Mouse (Mus musculus) urinary bladder, postnatal 14 days (tissue): ENCODE results near the gene Pknox2.

ENCODE experiments used
- DNase-seq: peaks from one replicate; pipeline ENCODE4 v3.0.0; 2021; ENCODE audit warnings: low spot score

Pknox2 gene

GRCm38 (mm10) chr9:36990626-36991368 lies 156.4 kb downstream of the Pknox2 start:
- DNase-seq = no peak

GRCm38 (mm10) chr9:36989991-36990390 lies 157.2 kb downstream of the Pknox2 start:
- no peak for DNase-seq

- DNase-seq = no peak
Observed at GRCm38 (mm10) chr9:36985233-36985632, 162.0 kb downstream of the Pknox2 start.

GRCm38 (mm10) chr9:36976596-36977362 lies 170.4 kb downstream of the Pknox2 start:
- DNase-seq = no peak

- DNase-seq = peak; percentile 33
Observed at GRCm38 (mm10) chr9:36973486-36974227, 173.6 kb downstream of the Pknox2 start.

GRCm38 (mm10) chr9:36972089-36972488 lies 175.1 kb downstream of the Pknox2 start:
- DNase-seq = no peak

- DNase-seq = no peak
Observed at GRCm38 (mm10) chr9:36971066-36971465, 176.1 kb downstream of the Pknox2 start.

GRCm38 (mm10) chr9:36970651-36971050 lies 176.6 kb downstream of the Pknox2 start:
- DNase-seq = peak; percentile 88

GRCm38 (mm10) chr9:36969131-36969530 lies 178.1 kb downstream of the Pknox2 start:
- no peak for DNase-seq

GRCm38 (mm10) chr9:36968713-36969112 lies 178.5 kb downstream of the Pknox2 start:
- peak; percentile 54 for DNase-seq

GRCm38 (mm10) chr9:36968236-36968635 lies 179.0 kb downstream of the Pknox2 start:
- DNase-seq = no peak

GRCm38 (mm10) chr9:36965720-36966119 lies 181.5 kb downstream of the Pknox2 start:
- no peak for DNase-seq

- no peak for DNase-seq
Observed at GRCm38 (mm10) chr9:36964230-36964629, 183.0 kb downstream of the Pknox2 start.

- DNase-seq = no peak
Observed at GRCm38 (mm10) chr9:36963512-36963911, 183.7 kb downstream of the Pknox2 start.

GRCm38 (mm10) chr9:36961874-36962273 lies 185.3 kb downstream of the Pknox2 start:
- no peak for DNase-seq

- DNase-seq = no peak
Observed at GRCm38 (mm10) chr9:36961153-36961552, 186.1 kb downstream of the Pknox2 start.

- no peak for DNase-seq
Observed at GRCm38 (mm10) chr9:36951133-36951484, 196.1 kb downstream of the Pknox2 start.

- DNase-seq = no peak
Observed at GRCm38 (mm10) chr9:36950271-36951132, 196.7 kb downstream of the Pknox2 start.

- DNase-seq = no peak
Observed at GRCm38 (mm10) chr9:36948181-36948580, 199.0 kb downstream of the Pknox2 start.

GRCm38 (mm10) chr9:36947056-36947694 lies 200.0 kb downstream of the Pknox2 start:
- peak; percentile 26 for DNase-seq

GRCm38 (mm10) chr9:36944843-36945242 lies 202.4 kb downstream of the Pknox2 start:
- DNase-seq = no peak
